Mouse (Mus musculus) hindbrain, embryonic 16.5 days (tissue): ENCODE data around the gene Slc25a41. TPM values are rescaled to one million over a fixed set of nuclear protein-coding genes. Genes with fewer than 3 reads are reported as not detected.

Source experiments
- ATAC-seq: fragments of 200-750 bp; cut with Nextera tagmentation; 2 replicates; pipeline ENCODE4 v1.8.0; 2017; ENCODE audit warnings: moderate TSS enrichment, moderate library complexity
- H3K27ac ChIP-seq: fragments of 300-500 bp; sonication (generic); 2 replicates; pipeline ENCODE4 v1.5.1; 2014; ENCODE audit warnings: low read depth, mild to moderate bottlenecking, control low read depth, low read length, moderate library complexity
- H3K27me3 ChIP-seq: fragments of 300-500 bp; sonication (generic); replicated peaks from 2 replicates; pipeline ENCODE4 v1.6.1; 2014; ENCODE audit warnings: low read length; ENCODE audit not compliant: control insufficient read depth, insufficient read depth
- H3K36me3 ChIP-seq: fragments of 300-500 bp; sonication (generic); 2 replicates; pipeline ENCODE4 v1.6.1; 2014; ENCODE audit warnings: mild to moderate bottlenecking, low read length, moderate library complexity, mixed read lengths; ENCODE audit not compliant: control insufficient read depth, insufficient read depth
- H3K4me1 ChIP-seq: fragments of 300-500 bp; sonication (generic); 2 replicates; pipeline ENCODE4 v1.6.1; 2014; ENCODE audit warnings: low read depth, low read length; ENCODE audit not compliant: control insufficient read depth, insufficient read depth
- H3K4me2 ChIP-seq: fragments of 300-500 bp; sonication (generic); 2 replicates; pipeline ENCODE4 v1.6.1; 2014; ENCODE audit warnings: mild to moderate bottlenecking, low read length, control low read depth, moderate library complexity
- H3K4me3 ChIP-seq: fragments of 300-500 bp; sonication (generic); 2 replicates; pipeline ENCODE4 v1.5.1; 2014; ENCODE audit warnings: mild to moderate bottlenecking, low read length, control low read depth, moderate library complexity
- H3K9ac ChIP-seq: fragments of 300-500 bp; sonication (generic); 2 replicates; pipeline ENCODE4 v1.6.1; 2014; ENCODE audit warnings: low read depth, mild to moderate bottlenecking, control low read depth, low read length, moderate library complexity
- H3K9me3 ChIP-seq: fragments of 300-500 bp; sonication (generic); 2 replicates; pipeline ENCODE4 v1.6.1; 2014; ENCODE audit warnings: mild to moderate bottlenecking, low read length, moderate library complexity; ENCODE audit not compliant: control insufficient read depth
- WGBS: fragments of 180-500 bp; shearing (Covaris S2); extraction: QIAGEN DNeasy Blood & Tissue Kit; methylation state at CpG from one replicate; pipeline ENCODE4 v1.1.7; 2014; 5-methylcytosine and 5-hydroxymethylcytosine counted together
- polyA plus RNA-seq: library from polyadenylated mRNA; unstranded; fragments of >200 nt; fragmentation: Nextera tagmentation; extraction: Ambion mirVana; gene quantifications from 2 replicates; pipeline ENCODE4 v1.2.1, GENCODE M21; 2015

The Slc25a41 gene
- polyA plus RNA-seq, 1 experiment from 2014 or later = not detected

GRCm38 (mm10) chr17:57001228-57001627, 40.2 kb downstream of the Slc25a41 start:
- no peak overlapping the region for H3K27ac ChIP-seq
- H3K36me3 ChIP-seq = peaks cover 34% of the 10 kb centered on the region
- ATAC-seq = no peak
- H3K27me3 ChIP-seq = no peaks in the 10 kb centered on the region
- no peak overlapping the region for H3K4me2 ChIP-seq
- H3K9ac ChIP-seq = no peak overlapping the region
- H3K9me3 ChIP-seq = no peaks in the 10 kb centered on the region
- H3K4me1 ChIP-seq = peaks cover 11% of the 10 kb centered on the region
- 72% methylated on average over 8 of the region's 8 CpGs for WGBS
- H3K4me3 ChIP-seq = no peak overlapping the region

GRCm38 (mm10) chr17:56999968-57000609, 41.4 kb downstream of the Slc25a41 start, which contains the start of gene Pspn:
Gene Pspn, minus strand, starts transcription at chr17:57000018.
- Histone ChIP-seq H3K9ac (no peak within 1 kb of the TSS), H3K9me3 (no peaks in the 10 kb centered on the region), H3K27ac (no peak within 1 kb of the TSS), H3K27me3 (no peaks in the 10 kb centered on the region), H3K4me3 (no peak within 1 kb of the TSS), H3K4me2 (no peak within 1 kb of the TSS), H3K4me1 (peaks cover 11% of the 10 kb centered on the region), H3K36me3 (peaks cover 43% of the 10 kb centered on the region)
- ATAC-seq = no peak
- 85% methylated on average over 9 of the region's 9 CpGs for WGBS

GRCm38 (mm10) chr17:56999414-56999813, 42.0 kb downstream of the Slc25a41 start:
- peaks cover 11% of the 10 kb centered on the region for H3K4me1 ChIP-seq
- no peak overlapping the region for H3K4me2 ChIP-seq
- H3K4me3 ChIP-seq = no peak overlapping the region
- H3K9ac ChIP-seq = no peak overlapping the region
- no peak overlapping the region for H3K27ac ChIP-seq
- no peaks in the 10 kb centered on the region for H3K27me3 ChIP-seq
- 89% methylated on average over 9 of the region's 9 CpGs for WGBS
- no peaks in the 10 kb centered on the region for H3K9me3 ChIP-seq
- H3K36me3 ChIP-seq = peaks cover 44% of the 10 kb centered on the region
- ATAC-seq = no peak

- peak within 1 kb of the TSS; percentile 84 for H3K4me3 ChIP-seq
- H3K9ac ChIP-seq = peak within 1 kb of the TSS; percentile 86
- peaks cover 11% of the 10 kb centered on the region for H3K4me1 ChIP-seq
- no peaks in the 10 kb centered on the region for H3K9me3 ChIP-seq
- peak within 1 kb of the TSS; percentile 90 for H3K27ac ChIP-seq
- under 1% methylated on average over 38 of the region's 38 CpGs for WGBS
- peak within 1 kb of the TSS; percentile 81 for H3K4me2 ChIP-seq
- ATAC-seq = peak; percentile 98
- H3K27me3 ChIP-seq = no peaks in the 10 kb centered on the region
- H3K36me3 ChIP-seq = peaks cover 47% of the 10 kb centered on the region
Observed at GRCm38 (mm10) chr17:56997029-56997667, 44.3 kb downstream of the Slc25a41 start, which contains the start of gene Alkbh7. Gene Alkbh7, plus strand, starts transcription at chr17:56997339.

GRCm38 (mm10) chr17:56996506-56996905, 44.9 kb downstream of the Slc25a41 start:
- Histone ChIP-seq H3K36me3 (peaks cover 45% of the 10 kb centered on the region), H3K27ac (0 out of 2 replicates have a peak overlapping the region, but pooled peaks have one; percentile 90), H3K9ac (no peak overlapping the region), H3K4me2 (peak overlapping the region; percentile 81), H3K4me3 (no peak overlapping the region), H3K9me3 (no peaks in the 10 kb centered on the region), H3K4me1 (peaks cover 13% of the 10 kb centered on the region), H3K27me3 (no peaks in the 10 kb centered on the region)
- WGBS = 76% methylated on average over 2 of the region's 2 CpGs
- no peak for ATAC-seq

GRCm38 (mm10) chr17:56995046-56995445, 46.4 kb downstream of the Slc25a41 start:
- 94% methylated on average over 8 of the region's 8 CpGs for WGBS
- H3K4me1 ChIP-seq = peaks cover 20% of the 10 kb centered on the region
- no peak overlapping the region for H3K4me3 ChIP-seq
- H3K27me3 ChIP-seq = no peaks in the 10 kb centered on the region
- no peaks in the 10 kb centered on the region for H3K9me3 ChIP-seq
- peaks cover 41% of the 10 kb centered on the region for H3K36me3 ChIP-seq
- no peak overlapping the region for H3K27ac ChIP-seq
- ATAC-seq = no peak
- no peak overlapping the region for H3K9ac ChIP-seq
- no peak overlapping the region for H3K4me2 ChIP-seq

GRCm38 (mm10) chr17:56990966-56991365, 50.5 kb downstream of the Slc25a41 start:
- Histone ChIP-seq H3K4me3 (peak overlapping the region; percentile 75), H3K4me1 (peaks cover 9% of the 10 kb centered on the region), H3K9ac (peak overlapping the region; percentile 83), H3K27ac (no peak overlapping the region), H3K9me3 (no peaks in the 10 kb centered on the region), H3K27me3 (no peaks in the 10 kb centered on the region), H3K4me2 (peak overlapping the region; percentile 56), H3K36me3 (peaks cover 29% of the 10 kb centered on the region)
- WGBS = 77% methylated on average over 2 of the region's 2 CpGs
- ATAC-seq = no peak

- Histone ChIP-seq H3K27ac (peak within 1 kb of the TSS; percentile 88), H3K9ac (peak within 1 kb of the TSS; percentile 83), H3K36me3 (peaks cover 22% of the 10 kb centered on the region), H3K4me2 (peak within 1 kb of the TSS; percentile 56), H3K4me1 (peaks cover 9% of the 10 kb centered on the region), H3K4me3 (peak within 1 kb of the TSS; percentile 75), H3K9me3 (no peaks in the 10 kb centered on the region), H3K27me3 (no peaks in the 10 kb centered on the region)
- ATAC-seq = peak; percentile 98
- WGBS = under 1% methylated on average over 52 of the region's 52 CpGs
Observed at GRCm38 (mm10) chr17:56990115-56990746, 51.2 kb downstream of the Slc25a41 start, which contains the start of gene Clpp. Gene Clpp, plus strand, starts transcription at chr17:56990305.
